Mouse (Mus musculus) embryonic facial prominence, embryonic 15.5 days (tissue): Measurements from ENCODE around the gene Lin7a. TPM values are rescaled to one million over a fixed set of nuclear protein-coding genes. Genes with fewer than 3 reads are reported as not detected.

Experiments
- ATAC-seq: fragments of 200-750 bp; cut with Nextera tagmentation; 2 replicates; pipeline ENCODE4 v1.8.0; 2017; ENCODE audit warnings: low read depth, moderate TSS enrichment; ENCODE audit not compliant: insufficient number of reproducible peaks, low FRiP score, low TSS enrichment
- H3K27ac ChIP-seq: fragments of 300-500 bp; sonication (generic); replicated peaks from 2 replicates; pipeline ENCODE4 v1.5.1; 2015; ENCODE audit warnings: mild to moderate bottlenecking, inconsistent platforms
- H3K27me3 ChIP-seq: fragments of 300-500 bp; sonication (generic); 2 replicates; pipeline ENCODE4 v1.6.1; 2015; ENCODE audit warnings: inconsistent platforms
- H3K36me3 ChIP-seq: fragments of 300-500 bp; sonication (generic); 2 replicates; pipeline ENCODE4 v1.6.1; 2015; ENCODE audit warnings: mild to moderate bottlenecking, inconsistent platforms
- H3K4me1 ChIP-seq: fragments of 300-500 bp; sonication (generic); 2 replicates; pipeline ENCODE4 v1.6.1; 2015; ENCODE audit warnings: inconsistent platforms
- H3K4me2 ChIP-seq: fragments of 300-500 bp; sonication (generic); replicated peaks from 2 replicates; pipeline ENCODE4 v1.6.1; 2015; ENCODE audit warnings: mild to moderate bottlenecking, inconsistent platforms
- H3K4me3 ChIP-seq: fragments of 300-500 bp; sonication (generic); replicated peaks from 2 replicates; pipeline ENCODE4 v1.5.1; 2015; ENCODE audit warnings: mild to moderate bottlenecking, inconsistent platforms
- H3K9ac ChIP-seq: fragments of 300-500 bp; sonication (generic); 2 replicates; pipeline ENCODE4 v1.6.1; 2015; ENCODE audit warnings: inconsistent platforms
- H3K9me3 ChIP-seq: fragments of 300-500 bp; sonication (generic); replicated peaks from 2 replicates; pipeline ENCODE4 v1.6.1; 2016; ENCODE audit warnings: inconsistent platforms
- WGBS: fragments of 180-500 bp; shearing (Covaris S2); methylation state at CpG from one replicate; pipeline ENCODE4 v1.1.7; 2015; 5-methylcytosine and 5-hydroxymethylcytosine counted together
- polyA plus RNA-seq: library from polyadenylated mRNA; unstranded; fragments of >200 nt; fragmentation: Nextera tagmentation; extraction: Ambion mirVana; gene quantifications from 2 replicates; pipeline ENCODE4 v1.2.1, GENCODE M21; 2015

Gene Lin7a
- polyA plus RNA-seq, 1 experiment from 2014 or later: 5.0 TPM

GRCm38 (mm10) chr10:107255351-107256050 lies 16.0 kb upstream of the Lin7a start:
- no peaks in the 10 kb centered on the region for H3K27me3 ChIP-seq
- WGBS: 83% methylated on average over 6 of the region's 6 CpGs
- no peak overlapping the region for H3K4me2 ChIP-seq
- no peaks in the 10 kb centered on the region for H3K4me1 ChIP-seq
- no peaks in the 10 kb centered on the region for H3K9me3 ChIP-seq
- H3K4me3 ChIP-seq: no peak overlapping the region
- no peaks in the 10 kb centered on the region for H3K36me3 ChIP-seq
- H3K27ac ChIP-seq: no peak overlapping the region
- ATAC-seq: no peak
- no peak overlapping the region for H3K9ac ChIP-seq

- Histone ChIP-seq H3K4me1 (no peaks in the 10 kb centered on the region), H3K4me2 (no peak overlapping the region), H3K9me3 (no peaks in the 10 kb centered on the region), H3K36me3 (no peaks in the 10 kb centered on the region), H3K4me3 (no peak overlapping the region), H3K27ac (no peak overlapping the region), H3K9ac (no peak overlapping the region), H3K27me3 (no peaks in the 10 kb centered on the region)
- ATAC-seq: no peak
- WGBS: 69% methylated on average over 5 of the region's 5 CpGs
Measured at GRCm38 (mm10) chr10:107256451-107256960, 15.0 kb upstream of the Lin7a start.

- no peaks in the 10 kb centered on the region for H3K36me3 ChIP-seq
Measured at GRCm38 (mm10) chr10:107260428-107260827, 11.1 kb upstream of the Lin7a start.

GRCm38 (mm10) chr10:107272131-107272803 lies 781 bp downstream of the Lin7a start:
- peak overlapping the region; percentile 95 for H3K4me2 ChIP-seq
- H3K36me3 ChIP-seq: no peaks in the 10 kb centered on the region
- H3K4me1 ChIP-seq: peaks cover 4% of the 10 kb centered on the region; the same call in 1 of the 2 replicates
- WGBS: under 1% methylated on average over 41 of the region's 41 CpGs
- no peaks in the 10 kb centered on the region for H3K9me3 ChIP-seq
- peaks cover 22% of the 10 kb centered on the region for H3K27me3 ChIP-seq
- no peak overlapping the region for H3K27ac ChIP-seq
- peak overlapping the region; percentile 39 for H3K9ac ChIP-seq
- H3K4me3 ChIP-seq: peak overlapping the region; percentile 60
- peak; percentile 75 for ATAC-seq

More at GRCm38 (mm10) chr10:107260428-107260827, 11.1 kb upstream of the Lin7a start:
- no peak for ATAC-seq
- no peak overlapping the region for H3K4me2 ChIP-seq
- H3K4me3 ChIP-seq: no peak overlapping the region
- no peaks in the 10 kb centered on the region for H3K4me1 ChIP-seq
- WGBS: 88% methylated on average over 2 of the region's 2 CpGs
- H3K27me3 ChIP-seq: no peaks in the 10 kb centered on the region
- no peak overlapping the region for H3K9ac ChIP-seq
- no peaks in the 10 kb centered on the region for H3K9me3 ChIP-seq
- no peak overlapping the region for H3K27ac ChIP-seq

- 6% methylated on average over 11 of the region's 11 CpGs for WGBS
- Histone ChIP-seq H3K4me2 (peak overlapping the region; percentile 95), H3K4me3 (peak overlapping the region; percentile 60), H3K27ac (no peak overlapping the region), H3K27me3 (peaks cover 22% of the 10 kb centered on the region), H3K4me1 (peaks cover 4% of the 10 kb centered on the region; the same call in 1 of the 2 replicates), H3K9ac (peak overlapping the region; percentile 39; the same call in 1 of the 2 replicates), H3K9me3 (no peaks in the 10 kb centered on the region), H3K36me3 (no peaks in the 10 kb centered on the region)
- ATAC-seq: peak; percentile 47
Measured at GRCm38 (mm10) chr10:107272804-107273145, 1.3 kb downstream of the Lin7a start.

GRCm38 (mm10) chr10:107273848-107274247 lies 2.4 kb downstream of the Lin7a start:
- ATAC-seq: no peak

GRCm38 (mm10) chr10:107274785-107275184 lies 3.3 kb downstream of the Lin7a start:
- Histone ChIP-seq H3K4me2 (no peak overlapping the region), H3K27me3 (peaks cover 22% of the 10 kb centered on the region), H3K27ac (no peak overlapping the region), H3K9ac (no peak overlapping the region), H3K4me3 (no peak overlapping the region), H3K4me1 (peaks cover 4% of the 10 kb centered on the region; the same call in 1 of the 2 replicates), H3K36me3 (no peaks in the 10 kb centered on the region), H3K9me3 (no peaks in the 10 kb centered on the region)
- no peak for ATAC-seq
- WGBS: 47% methylated on average over 3 of the region's 3 CpGs

More at GRCm38 (mm10) chr10:107273848-107274247, 2.4 kb downstream of the Lin7a start:
- Histone ChIP-seq H3K4me2 (no peak overlapping the region), H3K4me1 (peaks cover 4% of the 10 kb centered on the region; the same call in 1 of the 2 replicates), H3K9ac (no peak overlapping the region), H3K27me3 (peaks cover 22% of the 10 kb centered on the region), H3K4me3 (no peak overlapping the region), H3K36me3 (no peaks in the 10 kb centered on the region), H3K27ac (no peak overlapping the region), H3K9me3 (no peaks in the 10 kb centered on the region)
- 48% methylated on average over 6 of the region's 6 CpGs for WGBS

GRCm38 (mm10) chr10:107276647-107277046 lies 5.2 kb downstream of the Lin7a start:
- Histone ChIP-seq H3K4me2 (no peak overlapping the region), H3K9me3 (no peaks in the 10 kb centered on the region), H3K27me3 (0 out of 2 replicates have a peak, but pooled peaks cover 15% of the 10 kb centered on the region), H3K27ac (no peak overlapping the region), H3K9ac (no peak overlapping the region), H3K4me1 (no peaks in the 10 kb centered on the region; the same call in 1 of the 2 replicates), H3K36me3 (no peaks in the 10 kb centered on the region), H3K4me3 (no peak overlapping the region)
- 77% methylated on average over 2 of the region's 2 CpGs for WGBS
- no peak for ATAC-seq

GRCm38 (mm10) chr10:107293934-107294664 lies 22.6 kb downstream of the Lin7a start:
- Histone ChIP-seq H3K4me3 (no peak overlapping the region), H3K27me3 (no peaks in the 10 kb centered on the region), H3K4me1 (no peaks in the 10 kb centered on the region), H3K36me3 (no peaks in the 10 kb centered on the region), H3K9me3 (no peaks in the 10 kb centered on the region), H3K9ac (no peak overlapping the region), H3K4me2 (no peak overlapping the region), H3K27ac (no peak overlapping the region)
- 56% methylated on average over 7 of the region's 7 CpGs for WGBS
- ATAC-seq: no peak

- Histone ChIP-seq H3K36me3 (no peaks in the 10 kb centered on the region), H3K4me1 (no peaks in the 10 kb centered on the region), H3K9me3 (no peaks in the 10 kb centered on the region), H3K4me2 (no peak overlapping the region), H3K27ac (no peak overlapping the region), H3K27me3 (no peaks in the 10 kb centered on the region), H3K9ac (no peak overlapping the region), H3K4me3 (no peak overlapping the region)
- 78% methylated on average over 2 of the region's 2 CpGs for WGBS
- no peak for ATAC-seq
Measured at GRCm38 (mm10) chr10:107300587-107301248, 29.2 kb downstream of the Lin7a start.
